Mouse (Mus musculus) kidney, adult 2 months (tissue): Measurements from ENCODE around the gene Cdh23.

Source experiments
- CTCF ChIP-seq: fragments of 200-500 bp; conservative IDR thresholded peaks from 2 replicates; pipeline ENCODE4 v1.5.1; 2011; ENCODE audit warnings: low read depth, mild to moderate bottlenecking, control low read depth, low read length, moderate library complexity, mixed read lengths; ENCODE audit not compliant: insufficient read depth, insufficient read length
- POLR2A ChIP-seq: fragments of 200-500 bp; IDR thresholded peaks from one replicate; pipeline ENCODE4 v1.6.1; 2011; ENCODE audit warnings: low read depth, low read length, control low read depth

DNA sequence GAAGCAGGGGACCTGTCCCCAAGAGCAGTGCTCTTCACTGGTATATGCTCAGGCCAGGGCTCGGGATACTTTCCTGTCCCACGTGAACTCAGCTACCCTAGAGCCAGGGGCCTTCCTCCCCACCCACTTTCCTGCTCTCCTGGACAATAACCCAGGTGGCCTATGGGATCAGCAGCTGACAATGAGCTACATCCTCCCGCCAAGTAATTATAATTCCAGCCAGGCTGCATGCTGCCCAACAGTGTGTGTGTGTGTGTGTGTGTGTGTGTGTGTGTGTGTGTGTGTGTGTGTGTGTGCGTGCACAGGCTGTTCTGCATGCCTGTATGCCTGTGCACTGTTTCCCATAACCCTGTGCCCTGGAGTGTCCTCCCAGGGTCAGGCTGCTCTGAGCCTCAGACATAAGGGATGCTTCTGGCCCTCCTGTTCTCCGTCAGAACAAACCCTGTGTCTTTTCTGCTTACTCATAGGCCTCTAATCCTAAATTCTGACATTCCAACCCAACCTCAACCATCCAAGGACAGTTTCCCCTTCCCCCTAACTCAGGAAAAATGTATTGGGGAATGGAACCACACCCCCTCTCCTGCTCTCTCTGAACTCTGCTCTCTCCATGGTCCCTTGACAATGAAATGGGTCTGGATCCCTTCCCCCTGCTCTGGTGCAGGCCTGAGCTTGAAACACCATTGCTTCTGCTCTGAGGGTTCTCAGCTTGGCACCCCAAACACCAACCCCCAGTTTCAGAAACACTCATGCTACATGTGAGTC is 342.9 kb downstream of the Cdh23 start:
- TF ChIP-seq CTCF (no peak), POLR2A (no peak)
